Mouse (Mus musculus) olfactory bulb, adult 2 months (tissue): ENCODE results near the gene Nhs. TPM values are rescaled to one million over a fixed set of nuclear protein-coding genes. Genes with fewer than 3 reads are reported as not detected.
"Not testable (repeated sequence)": the region's sequence is repeated elsewhere in the genome, so short reads cannot be mapped to it uniquely, and the experiment has no call there.

Experiments
- H3K27ac ChIP-seq: fragments of 200-500 bp; 2 replicates; pipeline ENCODE4 v1.5.1; 2012; ENCODE audit warnings: low read depth, low read length; ENCODE audit not compliant: insufficient read depth
- H3K4me1 ChIP-seq: fragments of 200-500 bp; 2 replicates; pipeline ENCODE4 v1.6.1; 2012; ENCODE audit warnings: low read length; ENCODE audit not compliant: control insufficient read depth, insufficient read depth
- H3K4me3 ChIP-seq: fragments of 200-500 bp; 2 replicates; pipeline ENCODE4 v1.5.1; 2012; ENCODE audit warnings: mild to moderate bottlenecking, low read depth, low read length, moderate library complexity; ENCODE audit not compliant: insufficient read depth
- CTCF ChIP-seq: fragments of 200-500 bp; IDR thresholded peaks from 2 replicates; pipeline ENCODE4 v1.5.1; 2012; ENCODE audit warnings: low read depth, mild to moderate bottlenecking, low read length, moderate library complexity; ENCODE audit not compliant: insufficient read depth
- POLR2A ChIP-seq: fragments of 200-500 bp; IDR thresholded peaks from 2 replicates; pipeline ENCODE4 v1.6.1; 2012; ENCODE audit warnings: mild to moderate bottlenecking, low read depth, low read length, moderate library complexity; ENCODE audit not compliant: insufficient read depth
- WGBS: fragments of 180-500 bp; shearing (Covaris S2); methylation state at CpG from one replicate; pipeline ENCODE4 v1.1.7; 2018; 5-methylcytosine and 5-hydroxymethylcytosine counted together
- polyA plus RNA-seq: library from polyadenylated mRNA; stranded (reverse); fragments of >200 nt; gene quantifications from 2 replicates; pipeline ENCODE4 v1.2.4, GENCODE M21; 2012; ENCODE audit warnings: low replicate concordance; ENCODE audit not compliant: missing spikeins, insufficient read depth, insufficient read length

The Nhs gene
- polyA plus RNA-seq, 1 experiment = not detected

DNA sequence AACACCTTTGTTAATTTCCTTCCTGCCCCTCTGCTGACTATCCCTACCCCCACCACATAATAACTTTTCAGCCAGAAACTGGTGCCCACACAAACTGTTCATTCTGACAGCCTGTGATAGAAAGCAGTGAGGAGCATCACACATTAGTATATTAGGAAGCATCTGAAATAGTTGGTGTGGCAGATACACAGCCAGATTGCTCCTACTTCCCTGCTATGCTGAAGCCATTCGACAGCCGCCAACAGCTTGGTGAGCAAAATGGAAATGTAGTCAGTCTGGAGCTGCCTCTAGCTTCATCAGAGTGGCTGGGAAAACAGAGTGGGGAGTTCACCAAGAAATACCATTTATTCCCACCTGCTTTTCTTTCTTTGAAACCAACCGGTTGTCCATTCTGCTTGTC is 275.9 kb downstream of the Nhs start:
- no peak for TF ChIP-seq POLR2A
- TF ChIP-seq CTCF = no peak
- Histone ChIP-seq H3K27ac (no peak overlapping the region), H3K4me3 (no peak overlapping the region), H3K4me1 (no peaks in the 10 kb centered on the region)
- 88% methylated on average over 3 of the region's 3 CpGs for WGBS

GRCm38 (mm10) chrX:161877123-161877522 is 282.4 kb downstream of the Nhs start:
- H3K27ac ChIP-seq = no peak overlapping the region
- TF ChIP-seq POLR2A (no peak), CTCF (no peak)
- no peak overlapping the region for H3K4me3 ChIP-seq
- WGBS = 100% methylated on average over 1 of the region's 1 CpGs
- no peaks in the 10 kb centered on the region for H3K4me1 ChIP-seq

DNA sequence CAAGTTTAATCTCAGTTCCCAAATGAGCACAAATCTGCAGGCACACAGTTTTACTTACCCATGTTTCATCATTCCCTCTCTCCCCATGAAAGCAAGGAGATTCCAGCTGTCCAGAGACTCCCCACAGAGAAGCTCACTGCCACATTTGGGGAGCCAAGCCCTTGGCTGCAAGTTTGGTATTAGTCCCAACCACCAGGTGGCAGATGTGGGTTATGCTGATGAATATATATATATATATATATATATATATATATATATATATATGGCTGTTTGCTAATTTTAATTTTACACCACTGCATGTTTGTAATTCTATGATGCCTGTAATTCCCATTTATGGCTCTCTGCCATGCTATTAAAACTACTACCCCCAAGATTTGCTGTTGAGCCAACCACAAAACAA is 286.0 kb downstream of the Nhs start:
- TF ChIP-seq CTCF (no peak), POLR2A (no peak)

DNA sequence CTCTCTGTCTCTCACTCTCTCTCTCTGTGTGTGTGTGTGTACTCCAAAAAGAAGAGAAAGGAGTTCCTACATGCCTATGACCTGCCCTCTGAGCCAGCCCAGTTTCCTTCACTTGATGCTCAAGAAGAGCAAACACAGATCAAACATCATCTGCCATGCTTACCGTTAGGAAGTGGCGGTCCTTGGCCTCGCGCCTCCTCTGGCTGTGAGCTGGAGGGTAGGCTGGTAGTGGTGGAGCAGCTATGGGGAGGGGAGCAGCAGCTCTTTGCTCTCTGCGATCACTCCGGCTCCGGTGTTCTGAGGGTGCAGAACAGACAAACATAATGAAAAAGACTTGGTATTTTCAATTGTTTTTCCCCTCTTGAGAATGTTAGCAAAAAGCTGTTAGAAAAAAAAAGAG is 288.2 kb downstream of the Nhs start:
- TF ChIP-seq POLR2A (no peak), CTCF (no peak)

More for the DNA sequence above, 286.0 kb downstream of the Nhs start:
- no peak overlapping the region for H3K27ac ChIP-seq
- no peaks in the 10 kb centered on the region for H3K4me1 ChIP-seq
- H3K4me3 ChIP-seq = no peak overlapping the region

DNA sequence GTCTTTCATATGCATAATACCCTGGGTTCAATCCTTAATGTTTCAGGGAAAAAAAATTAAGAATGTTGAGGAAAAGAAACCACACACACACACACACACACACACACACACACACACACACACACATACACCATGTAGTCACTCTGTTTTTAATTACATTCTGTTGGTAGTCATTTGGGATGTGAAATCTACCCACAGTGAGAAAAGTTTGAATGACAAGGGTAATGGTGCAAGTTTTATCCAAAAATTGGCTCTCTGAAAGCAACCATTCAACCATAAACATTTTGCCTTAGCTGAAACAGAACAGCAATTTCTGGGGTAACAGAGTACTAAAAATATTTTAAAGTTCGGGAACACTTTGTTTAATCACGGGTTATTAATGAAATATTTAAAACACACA is 303.9 kb downstream of the Nhs start:
- WGBS = 42% methylated on average over 2 of the region's 2 CpGs
- TF ChIP-seq CTCF (no peak), POLR2A (no peak)
- H3K27ac ChIP-seq = no peak overlapping the region

More for the DNA sequence above, 288.2 kb downstream of the Nhs start:
- H3K4me1 ChIP-seq = no peaks in the 10 kb centered on the region
- H3K27ac ChIP-seq = no peak overlapping the region
- H3K4me3 ChIP-seq = no peak overlapping the region
- 86% methylated on average over 7 of the region's 7 CpGs for WGBS

GRCm38 (mm10) chrX:161853626-161854312 is 305.8 kb downstream of the Nhs start:
- H3K27ac ChIP-seq = no peak overlapping the region
- H3K4me3 ChIP-seq = no peak overlapping the region
- no peaks in the 10 kb centered on the region for H3K4me1 ChIP-seq
- TF ChIP-seq POLR2A = no peak
- no peak for TF ChIP-seq CTCF
- 66% methylated on average over 4 of the region's 4 CpGs for WGBS

More for the DNA sequence above, 303.9 kb downstream of the Nhs start:
- Histone ChIP-seq H3K4me1 (no peaks in the 10 kb centered on the region), H3K4me3 (no peak overlapping the region)

GRCm38 (mm10) chrX:161826186-161826585 is 333.3 kb downstream of the Nhs start:
- H3K4me1 ChIP-seq, H3K4me3 ChIP-seq, H3K27ac ChIP-seq: not testable (repeated sequence)
- WGBS = 12% methylated on average over 2 of the region's 2 CpGs

- no peaks in the 10 kb centered on the region for H3K4me1 ChIP-seq
- 16% methylated on average over 6 of the region's 6 CpGs for WGBS
- TF ChIP-seq POLR2A (no peak), CTCF (no peak)
- no peak overlapping the region for H3K27ac ChIP-seq
- no peak overlapping the region for H3K4me3 ChIP-seq
These were observed 369.3 kb downstream of the Nhs start for GRCm38 (mm10) chrX:161790182-161790581.
